Mouse (Mus musculus) monocyte, adult 2 months (primary cell): ENCODE measurements around the gene Cp.
"Not testable (repeated sequence)": the region's sequence is repeated elsewhere in the genome, so short reads cannot be mapped to it uniquely, and the experiment has no call there.

ENCODE experiments used
- DNase-seq, 2 experiments: peaks; one replicate each; pipeline ENCODE4 v3.0.0; 2022; ENCODE audit warnings: low spot score in 2 of 2, low read depth in 1 of 2

Cp gene

GRCm38 (mm10) chr3:19956885-19957284 lies at the start of gene Cp:
Gene Cp, plus strand, starts transcription at chr3:19957054.
- no peak for DNase-seq

GRCm38 (mm10) chr3:19948552-19948951 lies 8.3 kb upstream of the Cp start:
- no peak for DNase-seq

GRCm38 (mm10) chr3:19949401-19949800 lies 7.5 kb upstream of the Cp start:
- not testable (repeated sequence) for DNase-seq

DNA sequence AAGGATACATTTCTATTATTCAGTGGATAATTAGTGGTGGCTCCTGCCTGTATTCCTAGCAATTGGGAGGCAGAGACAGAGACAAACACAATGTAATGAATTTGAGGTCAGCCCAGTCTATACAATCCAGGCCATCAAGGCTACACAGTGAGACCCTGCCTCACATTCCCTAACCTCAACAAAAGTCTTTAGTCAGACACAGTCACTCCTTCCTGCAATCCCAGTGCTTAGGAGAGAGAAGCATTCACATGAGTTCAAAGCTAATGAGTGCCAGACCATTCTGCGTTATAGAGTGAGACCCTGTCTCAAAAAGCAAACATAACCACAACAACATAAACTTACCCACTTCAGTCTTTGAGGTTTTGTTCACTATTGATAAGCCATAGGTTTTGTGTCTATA lies 3.4 kb upstream of the Cp start:
- DNase-seq: no peak

GRCm38 (mm10) chr3:19953865-19954264 lies 3.0 kb upstream of the Cp start:
- no peak for DNase-seq

GRCm38 (mm10) chr3:19958031-19958430 lies 1.2 kb downstream of the Cp start:
- DNase-seq: no peak

DNA sequence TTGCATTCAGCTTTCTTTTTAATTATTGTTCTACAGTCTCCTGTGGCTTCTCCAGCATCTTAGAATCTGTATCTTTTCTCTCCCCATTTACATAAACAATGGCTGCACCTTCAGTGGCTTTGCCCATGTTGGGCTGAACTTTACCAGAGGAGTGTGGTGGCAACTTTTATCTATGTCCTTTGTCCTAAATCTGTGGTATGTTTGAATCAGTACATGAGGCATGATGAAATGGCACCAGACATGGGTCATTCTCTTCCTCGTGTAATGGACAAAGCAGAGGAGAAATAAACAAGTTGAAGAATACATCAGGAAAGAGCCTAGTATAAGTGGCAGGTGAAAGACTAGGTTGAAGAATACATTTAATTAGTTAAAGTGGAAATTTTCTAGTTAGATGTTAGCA lies 2.1 kb downstream of the Cp start:
- no peak for DNase-seq

GRCm38 (mm10) chr3:19960570-19961114 lies 3.8 kb downstream of the Cp start:
- no peak for DNase-seq

DNA sequence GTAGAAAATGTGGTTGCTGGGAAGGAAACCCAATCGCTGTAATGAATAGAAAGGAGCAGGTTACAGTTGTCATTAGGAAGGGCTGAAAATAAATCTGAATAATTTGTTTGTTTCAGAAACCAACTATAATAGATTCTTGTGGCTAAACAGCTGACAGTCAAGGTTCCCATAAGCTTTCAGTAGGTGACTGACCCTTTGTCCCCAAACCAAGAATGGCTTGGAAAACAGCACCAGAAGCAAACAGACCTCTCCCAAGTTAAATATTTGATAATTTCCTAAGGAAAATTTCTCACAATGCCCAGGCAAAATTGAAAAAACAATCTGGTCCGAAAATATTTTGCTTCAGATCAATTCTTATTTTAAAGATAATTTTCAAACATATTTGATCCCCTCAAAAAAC lies 4.5 kb downstream of the Cp start:
- DNase-seq: no peak

- DNase-seq: no peak
Observed at GRCm38 (mm10) chr3:19962769-19963513, 6.1 kb downstream of the Cp start.

DNA sequence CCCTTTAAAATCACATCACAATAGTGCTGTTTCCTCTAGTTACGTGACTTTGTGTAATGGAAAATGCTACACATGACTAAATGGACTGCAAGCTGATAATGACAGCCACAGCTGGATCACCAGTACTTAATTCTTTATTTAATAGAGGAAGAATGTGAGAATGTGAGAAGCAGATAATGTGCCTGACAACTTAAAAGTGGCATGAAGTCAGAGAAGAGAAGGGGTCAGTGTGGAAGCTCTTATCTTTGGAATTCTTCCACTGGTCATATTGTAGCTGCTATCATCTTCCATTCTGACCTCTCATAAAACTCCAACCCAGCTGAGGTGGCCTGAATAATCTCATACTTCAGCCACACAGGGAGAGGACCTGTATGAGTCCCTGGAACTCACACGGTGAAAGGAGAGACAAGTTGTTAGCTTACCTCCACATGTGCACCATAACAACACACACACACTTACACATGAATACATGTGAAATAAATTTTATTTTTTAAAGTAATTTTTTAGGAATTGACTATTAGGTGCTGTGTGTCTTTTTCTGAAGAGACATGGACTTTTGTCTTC lies 7.9 kb downstream of the Cp start:
- DNase-seq: no peak

- DNase-seq: no peak
Observed at GRCm38 (mm10) chr3:19965239-19965638, 8.4 kb downstream of the Cp start.

DNA sequence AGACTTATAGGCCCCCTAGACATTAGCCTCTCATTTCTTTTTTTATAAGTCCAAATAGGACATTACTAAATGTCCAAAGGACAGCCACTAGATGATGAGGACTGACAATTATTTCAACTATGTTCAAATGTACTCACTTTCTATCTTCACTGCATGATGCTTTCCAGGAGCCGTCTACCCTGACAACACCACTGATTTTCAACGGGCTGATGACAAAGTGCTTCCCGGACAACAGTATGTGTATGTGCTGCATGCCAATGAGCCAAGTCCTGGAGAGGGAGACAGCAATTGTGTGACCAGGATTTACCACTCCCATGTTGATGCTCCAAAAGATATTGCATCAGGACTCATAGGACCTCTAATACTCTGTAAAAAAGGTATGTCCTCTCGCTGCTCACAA lies 9.2 kb downstream of the Cp start:
- no peak for DNase-seq

DNA sequence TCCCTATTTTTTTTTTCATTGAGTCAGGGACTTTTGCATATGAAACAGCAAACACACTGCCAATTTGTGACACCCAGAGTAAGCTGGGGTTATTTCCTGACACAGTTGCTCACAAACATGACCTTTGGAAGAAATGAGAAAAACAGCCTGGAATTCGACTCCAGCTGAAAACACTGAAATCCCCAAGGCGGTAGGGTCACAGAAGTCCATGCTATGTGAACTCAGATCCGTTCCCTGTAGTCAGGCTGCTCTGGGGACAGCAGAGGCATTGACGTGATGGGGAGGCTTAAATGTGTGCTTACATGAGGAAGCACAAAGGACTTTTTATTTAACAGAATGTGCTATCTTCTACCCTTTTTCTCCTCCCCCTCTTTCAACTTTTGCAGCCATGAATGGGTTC lies 21.6 kb downstream of the Cp start:
- no peak for DNase-seq

GRCm38 (mm10) chr3:19981156-19981555 lies 24.3 kb downstream of the Cp start:
- DNase-seq: no peak

- DNase-seq: no peak
Observed at GRCm38 (mm10) chr3:19982846-19983245, 26.0 kb downstream of the Cp start.

DNA sequence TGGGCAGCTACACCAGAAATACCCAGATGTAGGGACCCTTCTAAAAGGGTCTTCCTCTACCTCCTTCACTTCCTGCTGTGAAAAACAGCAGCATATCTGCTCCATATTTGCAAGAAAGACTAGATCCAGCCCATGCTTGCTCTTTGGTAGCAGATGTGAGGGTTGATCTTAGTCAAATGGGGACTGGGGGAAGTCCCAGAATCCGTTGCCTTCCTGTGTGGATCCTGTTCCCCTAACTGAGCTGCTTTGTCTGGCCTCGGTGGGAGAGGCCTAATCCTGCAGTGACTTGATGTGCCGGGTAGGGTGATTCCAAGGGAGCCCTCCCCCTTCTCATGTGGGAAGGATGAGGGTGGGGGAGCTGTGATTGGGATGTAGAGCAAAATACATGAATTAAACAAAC lies 29.3 kb downstream of the Cp start:
- no peak for DNase-seq

DNA sequence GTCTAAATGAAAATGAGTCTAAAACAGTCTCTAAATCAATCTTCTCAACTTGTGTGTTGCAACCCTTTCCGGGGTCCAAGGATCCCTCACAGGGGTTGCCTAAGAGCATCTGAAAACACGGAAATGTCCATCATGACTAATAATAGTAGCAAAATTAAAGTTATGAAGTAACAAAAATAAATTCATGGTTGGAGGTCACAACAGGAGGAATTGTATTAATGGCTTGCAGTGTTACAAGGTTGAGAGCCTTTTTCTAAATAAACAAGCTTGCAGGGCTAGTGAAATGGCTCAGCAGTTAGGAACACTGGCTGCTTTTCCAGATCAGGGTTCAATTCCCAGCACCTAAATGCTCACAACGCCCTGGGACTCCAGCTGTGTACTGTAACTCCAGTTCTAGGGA lies 33.2 kb downstream of the Cp start:
- DNase-seq: no peak

DNA sequence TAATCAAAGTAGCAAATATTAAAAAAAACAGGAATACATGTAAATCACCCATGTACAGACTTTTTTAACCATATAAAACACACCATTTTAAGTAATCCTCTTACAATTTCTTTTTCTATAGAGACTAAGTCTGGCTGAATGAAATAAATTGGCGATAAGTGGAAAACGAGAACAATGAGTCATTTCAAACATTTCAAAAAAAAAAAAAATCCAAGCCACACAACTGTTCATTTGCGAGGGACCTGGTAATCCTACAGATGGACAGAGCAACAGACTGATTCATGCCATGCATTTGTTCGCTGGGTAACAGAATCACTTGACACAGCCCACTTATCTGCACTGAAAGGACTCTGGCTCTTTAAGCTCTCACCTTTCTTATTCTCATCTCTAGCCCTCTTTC lies 35.5 kb downstream of the Cp start:
- DNase-seq: no peak

DNA sequence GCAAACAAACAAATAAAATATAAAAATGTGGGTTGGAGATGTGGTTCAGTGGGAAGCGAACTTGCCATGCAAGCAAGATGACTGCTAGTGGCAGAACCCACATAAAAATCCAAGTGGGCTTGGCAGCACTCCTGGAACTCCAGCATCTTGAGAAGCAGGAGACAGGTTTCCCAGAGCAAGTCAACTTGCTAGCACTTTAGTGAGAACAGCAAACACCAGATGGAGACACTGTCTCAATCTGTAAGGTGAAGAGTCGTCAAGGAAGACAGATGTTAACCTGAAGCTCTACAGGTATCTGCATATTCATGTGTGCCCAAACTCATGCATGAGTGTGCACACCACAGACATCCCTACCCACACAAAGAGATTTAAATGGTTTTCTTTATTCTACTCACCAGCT lies 42.7 kb downstream of the Cp start:
- no peak for DNase-seq

DNA sequence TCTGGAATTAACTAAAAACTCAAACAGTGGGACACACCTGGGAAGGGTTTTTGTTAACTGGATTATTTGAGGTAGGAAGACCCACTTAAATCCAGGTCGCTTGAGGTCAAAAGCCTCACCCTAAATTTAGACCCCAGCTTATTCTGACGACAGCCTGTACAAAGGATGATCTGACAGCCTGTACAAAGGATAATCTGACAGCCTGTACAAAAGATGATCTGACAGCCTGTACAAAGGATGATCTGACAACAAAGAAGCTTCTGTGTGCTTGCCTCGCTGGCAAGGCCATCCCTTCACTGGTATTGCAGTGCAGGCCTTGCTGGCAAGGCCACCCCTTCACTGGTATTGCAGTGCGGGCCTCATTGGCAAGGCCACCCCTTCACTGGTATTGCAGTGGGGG lies 44.0 kb downstream of the Cp start:
- DNase-seq: no peak

- DNase-seq: no peak
Observed at GRCm38 (mm10) chr3:20002786-20003185, 45.9 kb downstream of the Cp start.

- DNase-seq: no peak
Observed at GRCm38 (mm10) chr3:20004422-20004821, 47.6 kb downstream of the Cp start.
